In genomic region chr10:57630557-57630956, GRCm38 (mm10) we compare ENCODE assay signal across 23 mouse cellular contexts. TPM values are rescaled to one million over a fixed set of nuclear protein-coding genes. Genes with fewer than 3 reads are reported as not detected.
DNase-seq lines count a peak whose midpoint lies in the region; ATAC-seq and TF ChIP-seq lines count a peak whose summit lies in the region.
"Had no signal": no experiment of that assay in that cellular context is flagged by ENCODE, and none has a peak within 500 bp of the region (broad histone marks: within the 10 kb centered on the region; RNA-seq: fewer than 3 reads in every experiment).

No protein-coding gene starts in this region.

- no peak overlapping the region for H3K4me3 ChIP-seq in intestine, postnatal 0 days (ENCODE audit: low read depth, low read length)
- H3K4me3 ChIP-seq in intestine, embryonic 15.5 days (replicated peaks): no peak overlapping the region
- H3K4me3 ChIP-seq: embryonic facial prominence, embryonic 15.5 days; heart, embryonic 13.5 days; hindbrain, embryonic 15.5 days; liver, embryonic 13.5 days; midbrain, embryonic 12.5 days; neural tube, embryonic 13.5 days had no signal

- peaks cover 4% of the 10 kb centered on the region for H3K27me3 ChIP-seq in intestine, postnatal 0 days (replicated peaks; ENCODE audit: control insufficient read depth, insufficient read depth, low read length)
- peaks cover 3% of the 10 kb centered on the region; the same call in 1 of the 2 replicates for H3K27me3 ChIP-seq in intestine, embryonic 15.5 days (replicated peaks)
- H3K27me3 ChIP-seq: hindbrain, embryonic 15.5 days had no signal

- peak; percentile 15 for DNase-seq in A20 (ENCODE audit: low read depth, low spot score)
- DNase-seq in ES-CJ7 (ENCODE audit: low read depth, low spot score): peak; percentile 34
- peak; percentile 1 for DNase-seq in c-Kit-negative CD71-positive TER-119-positive erythroid progenitor cells, embryonic 14.5 days (ENCODE audit: low read depth, low spot score)
- no peak for DNase-seq in adrenal gland, postnatal 14 days
- DNase-seq in heart, adult 18-20 months: no peak
- no peak for DNase-seq in adrenal gland, adult (ENCODE audit: inconsistent age in 2 of 2, low spot score in 1 of 2)
- DNase-seq: heart, postnatal 36 days; kidney, adult 2 months; kidney, postnatal 14 days; liver, embryonic 13.5 days; spleen, adult 18-20 months; thymus, adult 18-20 months; thymus, postnatal 4 days had no signal

- ATAC-seq in intestine, postnatal 0 days: no peak
- ATAC-seq in intestine, embryonic 15.5 days: no peak
- ATAC-seq: forebrain, embryonic 16.5 days; lung, postnatal 0 days had no signal

- 98% methylated on average over 2 of the region's 2 CpGs for WGBS in intestine, postnatal 0 days
- WGBS in intestine, embryonic 15.5 days: 99% methylated on average over 2 of the region's 2 CpGs

- no peak overlapping the region for H3K4me2 ChIP-seq in intestine, postnatal 0 days (replicated peaks; ENCODE audit: low read depth)
- no peak overlapping the region for H3K4me2 ChIP-seq in intestine, embryonic 15.5 days (replicated peaks)
- H3K4me2 ChIP-seq: embryonic facial prominence, embryonic 15.5 days; heart, embryonic 13.5 days; liver, embryonic 13.5 days; midbrain, embryonic 12.5 days; neural tube, embryonic 13.5 days had no signal

- H3K4me1 ChIP-seq in intestine, postnatal 0 days (replicated peaks; ENCODE audit: control insufficient read depth, insufficient read depth, low read length): no peaks in the 10 kb centered on the region
- peaks cover 7% of the 10 kb centered on the region; the same call in 1 of the 2 replicates for H3K4me1 ChIP-seq in intestine, embryonic 15.5 days (replicated peaks)
- H3K4me1 ChIP-seq: liver, embryonic 13.5 days had no signal

- H3K9ac ChIP-seq in intestine, postnatal 0 days (ENCODE audit: low read depth, low read length): no peak overlapping the region
- H3K9ac ChIP-seq in intestine, embryonic 15.5 days: no peak overlapping the region
- H3K9ac ChIP-seq: embryonic facial prominence, embryonic 15.5 days; heart, embryonic 13.5 days; hindbrain, embryonic 15.5 days; liver, embryonic 13.5 days; midbrain, embryonic 12.5 days; neural tube, embryonic 13.5 days had no signal

- no peak overlapping the region for H3K27ac ChIP-seq in intestine, postnatal 0 days (ENCODE audit: low read depth, low read length)
- no peak overlapping the region for H3K27ac ChIP-seq in intestine, embryonic 15.5 days
- H3K27ac ChIP-seq: embryonic facial prominence, embryonic 15.5 days; heart, embryonic 13.5 days; hindbrain, embryonic 15.5 days; liver, embryonic 13.5 days; midbrain, embryonic 12.5 days; neural tube, embryonic 13.5 days had no signal

- H3K9me3 ChIP-seq in intestine, postnatal 0 days (ENCODE audit: control insufficient read depth): no peaks in the 10 kb centered on the region
- no peaks in the 10 kb centered on the region for H3K9me3 ChIP-seq in intestine, embryonic 15.5 days
- H3K9me3 ChIP-seq: embryonic facial prominence, embryonic 15.5 days; hindbrain, embryonic 15.5 days; midbrain, embryonic 12.5 days; neural tube, embryonic 13.5 days had no signal

- no peaks in the 10 kb centered on the region for H3K36me3 ChIP-seq in intestine, postnatal 0 days (ENCODE audit: control insufficient read depth, insufficient read depth)
- no peaks in the 10 kb centered on the region for H3K36me3 ChIP-seq in intestine, embryonic 15.5 days
- H3K36me3 ChIP-seq: embryonic facial prominence, embryonic 15.5 days; heart, embryonic 13.5 days; hindbrain, embryonic 15.5 days; liver, embryonic 13.5 days; midbrain, embryonic 12.5 days; neural tube, embryonic 13.5 days had no signal

- TF ChIP-seq CTCF in intestine, postnatal 0 days (IDR thresholded peaks at IDR 0.05; ENCODE audit: low read depth): peak; percentile 13; the same call in 1 of the 2 replicates

RNA-seq across cellular contexts. Expression of gene Pkib, which starts 1.2 kb away (rescaled TPM):
- 2.3 and 3.1 TPM in 2 replicates for polyA plus RNA-seq in intestine, postnatal 0 days (2015; fragmentation: Nextera tagmentation; extraction: Ambion mirVana)
- polyA plus RNA-seq in intestine, embryonic 15.5 days (2015; fragmentation: Nextera tagmentation; extraction: Ambion mirVana): 1.8 and 1.9 TPM in 2 replicates
- total RNA-seq in adrenal gland, postnatal 14 days (2021): 0.15 and 2.4 TPM in 2 replicates
- total RNA-seq in heart, adult 18-20 months (2021): 1 to 10 TPM in 1 of 2 experiments, under 1 TPM in 1; 0.77 to 1.5 TPM
- total RNA-seq: gastrocnemius, adult 18-20 months had no signal

Comparison
In these comparisons a context has a peak if more than half of its experiments do, and no peak if none do; other contexts are left out.
1. DNase-seq: peak in A20 (single experiment), ES-CJ7 (single experiment) and c-Kit-negative CD71-positive TER-119-positive erythroid progenitor cells, embryonic 14.5 days (single experiment); none in adrenal gland, postnatal 14 days (single experiment), heart, adult 18-20 months (0 of 2) and adrenal gland, adult (0 of 2).